Mouse (Mus musculus) MEL (cell line): ENCODE results near the gene Cmtm6. TPM values are rescaled to one million over a fixed set of nuclear protein-coding genes. Genes with fewer than 3 reads are reported as not detected.

Source experiments
- DNase-seq: peaks from one replicate; pipeline ENCODE4 v3.0.0; 2011; ENCODE audit warnings: low read depth, low spot score
- H3K27ac ChIP-seq: 2 replicates; pipeline ENCODE4 v1.5.1; 2012; ENCODE audit warnings: low read depth, mild to moderate bottlenecking, control low read depth, low read length, moderate library complexity; ENCODE audit not compliant: control insufficient read depth
- H3K27me3 ChIP-seq, 2 experiments: fragments of 150-350 bp in 1 of 2; sonication (generic) in 1 of 2; 2 replicates each; pipeline ENCODE4 v1.6.1; 2012; ENCODE audit warnings: low read length in 2 of 2, mild to moderate bottlenecking in 2 of 2, improper control_type of control experiment in 1 of 2, moderate library complexity in 1 of 2; ENCODE audit not compliant: insufficient read depth in 2 of 2, control insufficient read depth in 1 of 2
- H3K36me3 ChIP-seq, 2 experiments: 2 replicates each; pipeline ENCODE4 v1.6.1; 2012 to 2014; ENCODE audit warnings: low read length in 2 of 2, improper control_type of control experiment in 1 of 2, inconsistent platforms in 1 of 2, mild to moderate bottlenecking in 1 of 2; ENCODE audit not compliant: insufficient read depth in 2 of 2, control insufficient read depth in 1 of 2
- H3K4me1 ChIP-seq, 2 experiments: fragments of 150-350 bp in 1 of 2; sonication (generic) in 1 of 2; 2 replicates each; pipeline ENCODE4 v1.6.1; 2012; ENCODE audit warnings: low read length in 2 of 2, improper control_type of control experiment in 1 of 2, mild to moderate bottlenecking in 1 of 2; ENCODE audit not compliant: insufficient read depth in 2 of 2, control insufficient read depth in 1 of 2
- H3K4me3 ChIP-seq, 2 experiments: fragments of 150-350 bp in 1 of 2; sonication (generic) in 1 of 2; 2 replicates each; pipeline ENCODE4 v1.5.1; 2012; ENCODE audit warnings: low read depth in 2 of 2, low read length in 2 of 2, mild to moderate bottlenecking in 2 of 2, moderate library complexity in 2 of 2, control low read depth in 1 of 2, improper control_type of control experiment in 1 of 2; ENCODE audit not compliant: control insufficient read depth in 1 of 2, insufficient read depth in 1 of 2
- H3K79me2 ChIP-seq: 2 replicates; pipeline ENCODE4 v1.6.1; 2012; ENCODE audit warnings: mild to moderate bottlenecking, low read length, moderate library complexity; ENCODE audit not compliant: control insufficient read depth, poor library complexity, insufficient read depth
- H3K9ac ChIP-seq: 2 replicates; pipeline ENCODE4 v1.6.1; 2012; ENCODE audit warnings: low read depth, mild to moderate bottlenecking, control low read depth, low read length, moderate library complexity; ENCODE audit not compliant: control insufficient read depth, poor library complexity, severe bottlenecking
- H3K9me3 ChIP-seq: fragments of 150-350 bp; sonication (generic); replicated peaks from 2 replicates; pipeline ENCODE4 v1.6.1; 2012; ENCODE audit warnings: mild to moderate bottlenecking, low read length, improper control_type of control experiment, moderate library complexity; ENCODE audit not compliant: insufficient read depth
- CHD1 ChIP-seq: IDR thresholded peaks from 2 replicates; pipeline ENCODE4 v1.6.1; 2012; ENCODE audit warnings: low read depth, mild to moderate bottlenecking, inconsistent platforms, low read length, improper control_type of control experiment
- CHD2 ChIP-seq: IDR thresholded peaks from 2 replicates; pipeline ENCODE4 v1.6.1; 2011; ENCODE audit warnings: low read length, improper control_type of control experiment
- E2F4 ChIP-seq: IDR thresholded peaks from 2 replicates; pipeline ENCODE4 v1.6.1; 2011; ENCODE audit warnings: low read depth, low read length, improper control_type of control experiment, borderline replicate concordance
- ELF1 ChIP-seq: IDR thresholded peaks from 2 replicates; pipeline ENCODE4 v1.6.1; 2014; ENCODE audit warnings: low read depth, mild to moderate bottlenecking, inconsistent platforms, low read length, improper control_type of control experiment, moderate library complexity
- EP300 ChIP-seq, 2 experiments: IDR thresholded peaks; 2 replicates each; pipeline ENCODE4 v1.6.1; 2011; ENCODE audit warnings: improper control_type of control experiment in 2 of 2, low read length in 2 of 2, low read depth in 1 of 2, mild to moderate bottlenecking in 1 of 2
- ETS1 ChIP-seq: IDR thresholded peaks from 2 replicates; pipeline ENCODE4 v1.6.1; 2012; ENCODE audit warnings: low read depth, mild to moderate bottlenecking, inconsistent platforms, low read length, improper control_type of control experiment, moderate library complexity
- GATA1 ChIP-seq: IDR thresholded peaks from 2 replicates; pipeline ENCODE4 v1.6.1; 2011; ENCODE audit warnings: low read depth, low read length, improper control_type of control experiment
- HCFC1 ChIP-seq: IDR thresholded peaks from 2 replicates; pipeline ENCODE4 v1.6.1; 2012; ENCODE audit warnings: low read depth, mild to moderate bottlenecking, inconsistent platforms, low read length, improper control_type of control experiment, moderate library complexity
- JUND ChIP-seq: IDR thresholded peaks from 2 replicates; pipeline ENCODE4 v1.6.1; 2011; ENCODE audit warnings: low read depth, mild to moderate bottlenecking, improper control_type of control experiment, low read length
- KAT2A ChIP-seq: conservative IDR thresholded peaks from 2 replicates; pipeline ENCODE4 v1.6.1; 2012; ENCODE audit warnings: low read depth, low read length, improper control_type of control experiment, inconsistent platforms
- MAZ ChIP-seq: IDR thresholded peaks from 2 replicates; pipeline ENCODE4 v1.6.1; 2012; ENCODE audit warnings: low read depth, mild to moderate bottlenecking, inconsistent platforms, low read length, improper control_type of control experiment
- MXI1 ChIP-seq: IDR thresholded peaks from 2 replicates; pipeline ENCODE4 v1.6.1; 2011; ENCODE audit warnings: mild to moderate bottlenecking, low read depth, low read length, improper control_type of control experiment
- MYC ChIP-seq: IDR thresholded peaks from 2 replicates; pipeline ENCODE4 v1.6.1; 2011; ENCODE audit warnings: low read depth, mild to moderate bottlenecking, low read length, improper control_type of control experiment, moderate library complexity
- NELFE ChIP-seq: IDR thresholded peaks from 2 replicates; pipeline ENCODE4 v1.6.1; 2011; ENCODE audit warnings: low read depth, low read length, improper control_type of control experiment
- NRF1 ChIP-seq: IDR thresholded peaks from 2 replicates; pipeline ENCODE4 v1.6.1; 2014; ENCODE audit warnings: low read depth, mild to moderate bottlenecking, inconsistent platforms, low read length, improper control_type of control experiment, moderate library complexity; ENCODE audit not compliant: poor library complexity, insufficient read depth, severe bottlenecking
- POLR2A ChIP-seq, 2 experiments: IDR thresholded peaks; 2 replicates each; pipeline ENCODE4 v1.6.1; 2011 to 2012; ENCODE audit warnings: low read length in 2 of 2, mild to moderate bottlenecking in 2 of 2, control low read depth in 1 of 2, improper control_type of control experiment in 1 of 2, low read depth in 1 of 2, moderate library complexity in 1 of 2; ENCODE audit not compliant: control insufficient read depth in 1 of 2, insufficient read depth in 1 of 2, poor library complexity in 1 of 2
- POLR2AphosphoS2 ChIP-seq: IDR thresholded peaks from 2 replicates; pipeline ENCODE4 v1.6.1; 2011; ENCODE audit warnings: low read length, improper control_type of control experiment
- POLR2AphosphoS5 ChIP-seq: IDR thresholded peaks from 2 replicates; pipeline ENCODE4 v1.6.1; 2012; ENCODE audit warnings: low read depth, borderline replicate concordance, mild to moderate bottlenecking, inconsistent platforms, low read length, moderate library complexity, mixed read lengths
- RAD21 ChIP-seq: IDR thresholded peaks from 2 replicates; pipeline ENCODE4 v1.6.1; 2011; ENCODE audit warnings: mild to moderate bottlenecking, low read depth, low read length, improper control_type of control experiment
- RCOR1 ChIP-seq: IDR thresholded peaks from 2 replicates; pipeline ENCODE4 v1.6.1; 2012; ENCODE audit warnings: low read depth, mild to moderate bottlenecking, inconsistent platforms, low read length, improper control_type of control experiment
- SIN3A ChIP-seq: IDR thresholded peaks from 2 replicates; pipeline ENCODE4 v1.6.1; 2012; ENCODE audit warnings: low read length, improper control_type of control experiment, inconsistent platforms
- TAL1 ChIP-seq: IDR thresholded peaks from 2 replicates; pipeline ENCODE4 v1.6.1; 2012; ENCODE audit warnings: mild to moderate bottlenecking, inconsistent platforms, low read length, moderate library complexity, mixed read lengths
- TBP ChIP-seq: IDR thresholded peaks from 2 replicates; pipeline ENCODE4 v1.8.0; 2011; ENCODE audit warnings: low read depth, low read length, improper control_type of control experiment
- TCF12 ChIP-seq: IDR thresholded peaks from 2 replicates; pipeline ENCODE4 v1.6.1; 2014; ENCODE audit warnings: low read depth, mild to moderate bottlenecking, inconsistent platforms, low read length, improper control_type of control experiment, moderate library complexity
- USF2 ChIP-seq, 2 experiments: IDR thresholded peaks; 2 replicates each; pipeline ENCODE4 v1.6.1; 2011 to 2012; ENCODE audit warnings: improper control_type of control experiment in 2 of 2, low read length in 2 of 2, borderline replicate concordance in 1 of 2, inconsistent platforms in 1 of 2, low read depth in 1 of 2, mild to moderate bottlenecking in 1 of 2; ENCODE audit not compliant: insufficient read depth in 1 of 2
- ZC3H11A ChIP-seq: IDR thresholded peaks from 2 replicates; pipeline ENCODE4 v1.6.1; 2012; ENCODE audit warnings: low read depth, mild to moderate bottlenecking, inconsistent platforms, low read length, improper control_type of control experiment
- polyA plus RNA-seq, 2 experiments: library from polyadenylated mRNA; stranded (reverse) in 1 of 2; unstranded in 1 of 2; fragments of >175 nt in 1 of 2; fragments of >200 nt in 1 of 2; gene quantifications; 2 replicates each; pipeline versions ENCODE4 v1.2.1 to v1.2.4; 2012; ENCODE audit warnings: low replicate concordance in 2 of 2, low read depth in 1 of 2; ENCODE audit not compliant: insufficient read length in 2 of 2, insufficient read depth in 1 of 2, missing spikeins in 1 of 2
- total RNA-seq: library from RNA; depleted of rRNA; stranded (reverse); fragments of 300-350 nt; gene quantifications from 2 replicates; pipeline ENCODE4 v1.2.3, GENCODE M21; 2012

Cmtm6 gene
- total and polyA plus RNA-seq, 3 experiments: 17.6 to 21.7 TPM; not detected in 1

DNA sequence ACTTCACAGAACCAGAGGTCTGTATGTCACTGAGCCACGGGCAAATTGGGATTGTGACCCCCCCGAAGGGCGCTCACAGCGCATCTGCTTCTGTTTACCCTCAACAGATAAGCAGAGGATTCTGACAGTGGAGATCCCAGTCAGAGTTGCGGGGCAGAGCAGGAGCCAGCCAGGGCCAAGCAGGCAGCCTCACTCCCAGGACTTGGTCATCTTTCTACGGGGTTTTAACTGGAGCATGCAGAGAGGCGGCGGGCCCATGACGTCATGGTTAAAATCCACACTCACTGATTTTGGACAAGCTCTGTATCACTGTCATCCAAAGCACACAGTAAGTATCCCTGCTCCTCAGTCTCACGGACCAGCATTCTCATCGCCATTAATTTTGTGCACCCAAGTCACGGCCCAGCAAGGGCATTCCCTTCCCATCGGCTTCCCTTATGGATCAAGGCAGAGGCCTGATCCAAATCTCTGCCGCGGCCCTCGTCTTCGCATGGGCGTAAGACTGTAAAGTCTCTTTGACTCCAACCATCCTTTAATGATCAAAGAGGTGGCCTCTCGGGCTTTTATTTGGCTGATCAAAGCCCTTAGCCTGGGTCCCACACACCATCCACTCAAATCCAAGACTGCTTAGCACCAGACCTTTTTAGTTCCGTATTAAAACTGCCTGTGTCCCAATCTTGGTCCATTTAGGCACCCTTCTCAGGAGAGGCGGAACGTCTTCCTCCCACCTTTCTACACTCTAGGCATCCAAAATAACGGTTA, 49.2 kb downstream of the Cmtm6 start:
- H3K27ac ChIP-seq: peak overlapping the region; percentile 95
- peaks cover 64% of the 10 kb centered on the region for H3K79me2 ChIP-seq
- peak overlapping the region; percentile 83 to 91 for H3K4me3 ChIP-seq
- no peaks in the 10 kb centered on the region for H3K9me3 ChIP-seq
- no peaks in the 10 kb centered on the region for H3K27me3 ChIP-seq
- TF ChIP-seq POLR2A (IDR thresholded peaks at IDR 0.05; ENCODE audit: control insufficient read depth in 1 of 2, insufficient read depth in 1 of 2, low read depth in 1 of 2, low read length in 2 of 2, poor library complexity in 1 of 2): peak in 1 of 2 experiments; percentile 58; a peak in 2 of 4 replicates
- peak; percentile 58; the same call in 1 of the 2 replicates for TF ChIP-seq TCF12
- no peak for TF ChIP-seq USF2 (IDR thresholded peaks at IDR 0.05; ENCODE audit: borderline replicate concordance in 1 of 2, insufficient read depth in 1 of 2, low read depth in 1 of 2, low read length in 2 of 2)
- 0 out of 2 replicates have a peak, but pooled peaks have one; percentile 44 for TF ChIP-seq GATA1
- TF ChIP-seq POLR2AphosphoS2: peak; percentile 16; the same call in 1 of the 2 replicates
- peak in 1 of 2 experiments; percentile 63; a peak in 2 of 4 replicates for TF ChIP-seq EP300 (IDR thresholded peaks at IDR 0.05; ENCODE audit: low read depth in 1 of 2, low read length in 2 of 2)
- TF ChIP-seq ELF1: no peak
- TF ChIP-seq ZC3H11A: no peak
- TF ChIP-seq KAT2A: no peak
- no peak for TF ChIP-seq NRF1
- peak; percentile 86; the same call in 1 of the 2 replicates for TF ChIP-seq MAZ
- peak; percentile 56 for TF ChIP-seq TBP
- TF ChIP-seq HCFC1: no peak
- TF ChIP-seq SIN3A: no peak; the same call in 1 of the 2 replicates
- TF ChIP-seq ETS1: peak; percentile 24; the same call in 1 of the 2 replicates
- TF ChIP-seq CHD1: peak; percentile 8; the same call in 1 of the 2 replicates
- TF ChIP-seq TAL1: 0 out of 2 replicates have a peak, but pooled peaks have one; percentile 9
- H3K9ac ChIP-seq: peak overlapping the region; percentile 97
- H3K4me1 ChIP-seq: peaks cover 19 to 38% of the 10 kb centered on the region in 2 experiments
- peaks cover 8 to 51% of the 10 kb centered on the region in 2 experiments for H3K36me3 ChIP-seq
- DNase-seq: peak; percentile 69

- peaks cover 19 to 39% of the 10 kb centered on the region in 2 experiments for H3K4me1 ChIP-seq
- H3K36me3 ChIP-seq: peaks cover 5 to 44% of the 10 kb centered on the region in 2 experiments
- H3K9ac ChIP-seq: peak overlapping the region; percentile 97
- peak overlapping the region; percentile 95 for H3K27ac ChIP-seq
- peak overlapping the region; percentile 83 to 91 for H3K4me3 ChIP-seq
- no peaks in the 10 kb centered on the region for H3K27me3 ChIP-seq
- DNase-seq: peak; percentile 80
- H3K79me2 ChIP-seq: peaks cover 57% of the 10 kb centered on the region
- H3K9me3 ChIP-seq: no peaks in the 10 kb centered on the region
- no peak for TF ChIP-seq GATA1
- TF ChIP-seq E2F4: no peak
- TF ChIP-seq ELF1: peak; percentile 83
- TF ChIP-seq JUND: no peak
- peak; percentile 62; the same call in 1 of the 2 replicates for TF ChIP-seq CHD1
- TF ChIP-seq POLR2AphosphoS5: no peak
- TF ChIP-seq HCFC1: peak; percentile 51; the same call in 1 of the 2 replicates
- TF ChIP-seq MYC: no peak; the same call in 1 of the 2 replicates
- peak; percentile 74 for TF ChIP-seq POLR2AphosphoS2
- TF ChIP-seq MAZ: peak; percentile 14
- TF ChIP-seq RCOR1: no peak
- TF ChIP-seq NELFE: peak; percentile 54
- TF ChIP-seq KAT2A: no peak
- peak; percentile 82 for TF ChIP-seq TBP
- no peak for TF ChIP-seq CHD2
- TF ChIP-seq RAD21: no peak
- TF ChIP-seq USF2 (IDR thresholded peaks at IDR 0.05; ENCODE audit: borderline replicate concordance in 1 of 2, insufficient read depth in 1 of 2, low read depth in 1 of 2, low read length in 2 of 2): no peak
- peak in 1 of 2 experiments; percentile 74; a peak in 2 of 4 replicates for TF ChIP-seq EP300 (IDR thresholded peaks at IDR 0.05; ENCODE audit: low read depth in 1 of 2, low read length in 2 of 2)
- TF ChIP-seq MXI1: peak; percentile 47; the same call in 1 of the 2 replicates
Measured at GRCm38 (mm10) chr9:114780746-114781525, 50.0 kb downstream of the Cmtm6 start.
